ENCODE assay signal across 12 mouse cellular contexts in genomic region chr5:143712011-143712800, GRCm38 (mm10). TPM values are rescaled to one million over a fixed set of nuclear protein-coding genes. Genes with fewer than 3 reads are reported as not detected.
DNase-seq lines count a peak whose midpoint lies in the region; ATAC-seq and TF ChIP-seq lines count a peak whose summit lies in the region.
"Had no signal": no experiment of that assay in that cellular context is flagged by ENCODE, and none has a peak within 500 bp of the region (broad histone marks: within the 10 kb centered on the region; RNA-seq: fewer than 3 reads in every experiment).

No protein-coding gene starts in this region.

- H3K4me2 ChIP-seq in liver, embryonic 12.5 days: no peak overlapping the region
- no peak overlapping the region for H3K4me2 ChIP-seq in liver, postnatal 0 days (ENCODE audit: low read depth, low read length)
- H3K4me2 ChIP-seq: hindbrain, embryonic 13.5 days; liver, embryonic 13.5 days; neural tube, embryonic 12.5 days had no signal

- 86% methylated on average over 14 of the region's 14 CpGs for WGBS in heart, embryonic 10.5 days
- WGBS in liver, embryonic 12.5 days (ENCODE audit: insufficient replicate concordance): 83% methylated on average over 14 of the region's 14 CpGs
- WGBS in liver, postnatal 0 days (ENCODE audit: insufficient replicate concordance): 78% methylated on average over 14 of the region's 14 CpGs

- H3K9me3 ChIP-seq in heart, embryonic 10.5 days: no peaks in the 10 kb centered on the region
- H3K9me3 ChIP-seq in liver, embryonic 12.5 days (replicated peaks): no peaks in the 10 kb centered on the region
- no peaks in the 10 kb centered on the region for H3K9me3 ChIP-seq in liver, postnatal 0 days (ENCODE audit: low read length)
- H3K9me3 ChIP-seq: hindbrain, embryonic 13.5 days; liver, embryonic 13.5 days; neural tube, embryonic 12.5 days had no signal

- no peaks in the 10 kb centered on the region for H3K27me3 ChIP-seq in heart, embryonic 10.5 days (ENCODE audit: insufficient read depth, poor library complexity, severe bottlenecking)
- no peaks in the 10 kb centered on the region for H3K27me3 ChIP-seq in liver, embryonic 12.5 days (replicated peaks)
- no peaks in the 10 kb centered on the region for H3K27me3 ChIP-seq in liver, postnatal 0 days (ENCODE audit: insufficient read depth, low read length)
- H3K27me3 ChIP-seq: hindbrain, embryonic 13.5 days; liver, embryonic 13.5 days; neural tube, embryonic 12.5 days had no signal

- peaks cover 5% of the 10 kb centered on the region for H3K4me1 ChIP-seq in heart, embryonic 10.5 days
- no peaks in the 10 kb centered on the region for H3K4me1 ChIP-seq in liver, embryonic 12.5 days
- H3K4me1 ChIP-seq in liver, postnatal 0 days (ENCODE audit: insufficient read depth): no peaks in the 10 kb centered on the region
- H3K4me1 ChIP-seq: hindbrain, embryonic 13.5 days; liver, embryonic 13.5 days; neural tube, embryonic 12.5 days had no signal

- no peak overlapping the region for H3K27ac ChIP-seq in heart, embryonic 10.5 days
- 0 out of 2 replicates have a peak overlapping the region, but pooled peaks have one; percentile 4 for H3K27ac ChIP-seq in liver, embryonic 12.5 days
- no peak overlapping the region for H3K27ac ChIP-seq in liver, postnatal 0 days (ENCODE audit: low read depth)
- H3K27ac ChIP-seq: hindbrain, embryonic 13.5 days; neural tube, embryonic 12.5 days had no signal

- no peak for TF ChIP-seq CTCF in liver, postnatal 0 days (IDR thresholded peaks at IDR 0.05; ENCODE audit: low read depth)

- no peak overlapping the region for H3K9ac ChIP-seq in liver, embryonic 12.5 days
- H3K9ac ChIP-seq in liver, postnatal 0 days (replicated peaks): no peak overlapping the region
- H3K9ac ChIP-seq: forebrain, postnatal 0 days; hindbrain, embryonic 13.5 days; liver, embryonic 13.5 days; neural tube, embryonic 12.5 days had no signal

- peak; percentile 55 to 80 for DNase-seq in adrenal gland, adult (ENCODE audit: inconsistent age in 2 of 2, low spot score in 1 of 2)
- no peak for DNase-seq in adrenal gland, adult 18-20 months (ENCODE audit: low spot score in 2 of 2)
- DNase-seq in heart, embryonic 10.5 days (ENCODE audit: low spot score): peak; percentile 72
- no peak for DNase-seq in heart, postnatal 36 days
- DNase-seq in liver: no peak
- DNase-seq in liver, postnatal 0 days: no peak
- no peak for DNase-seq in cerebellum, adult 11 months

- no peak for ATAC-seq in liver, embryonic 12.5 days
- ATAC-seq in liver, postnatal 0 days: 0 out of 2 replicates have a peak, but pooled peaks have one; percentile 28

- peaks cover 90% of the 10 kb centered on the region for H3K36me3 ChIP-seq in heart, embryonic 10.5 days
- peaks cover 93% of the 10 kb centered on the region for H3K36me3 ChIP-seq in liver, embryonic 12.5 days
- H3K36me3 ChIP-seq in liver, postnatal 0 days (replicated peaks; ENCODE audit: insufficient read depth, low read length): peaks cover 84% of the 10 kb centered on the region

- no peak for TF ChIP-seq EP300 in liver, postnatal 0 days (IDR thresholded peaks at IDR 0.05; ENCODE audit: low read depth)

- no peak overlapping the region for H3K4me3 ChIP-seq in heart, embryonic 10.5 days
- no peak overlapping the region for H3K4me3 ChIP-seq in liver, embryonic 12.5 days
- H3K4me3 ChIP-seq in liver, postnatal 0 days (ENCODE audit: low read depth, low read length): no peak overlapping the region
- H3K4me3 ChIP-seq: hindbrain, embryonic 13.5 days; liver, embryonic 13.5 days; neural tube, embryonic 12.5 days had no signal

- intact Hi-C loops in heart, postnatal 36 days (cut with DNase I): loop anchor here (5.0 kb wide), 1 partner anchor 290 kb away; no protein-coding TSS in a partner anchor

RNA-seq across cellular contexts. Expression of gene Usp42, which starts 19.9 kb away (rescaled TPM):
- 10 to 100 TPM; 10.2 to 11.7 TPM for total RNA-seq in adrenal gland, adult 18-20 months (2021)
- 15.7 and 15.9 TPM in 2 replicates for polyA plus RNA-seq in heart, embryonic 10.5 days (2016; fragmentation: Nextera tagmentation; extraction: Ambion mirVana)
- 1 to 10 TPM; 6.8 to 6.9 TPM for total RNA-seq in heart, postnatal 36 days (2021)
- 8.0 and 8.4 TPM in 2 replicates for polyA plus RNA-seq in liver, embryonic 12.5 days (2016; fragmentation: Nextera tagmentation; extraction: Ambion mirVana)
- 2.3 and 2.7 TPM in 2 replicates for polyA plus RNA-seq in liver, postnatal 0 days (2015; fragmentation: Nextera tagmentation; extraction: Ambion mirVana)

Comparison
In these comparisons a context has a peak if more than half of its experiments do, and no peak if none do; other contexts are left out.
1. DNase-seq: peak in adrenal gland, adult (2 of 2) and heart, embryonic 10.5 days (single experiment); none in adrenal gland, adult 18-20 months (0 of 2), heart, postnatal 36 days (0 of 2), liver (single experiment), liver, postnatal 0 days (single experiment) and cerebellum, adult 11 months (single experiment).